Mouse (Mus musculus) stomach, postnatal 0 days (tissue): ENCODE data around the gene Use1.

ENCODE experiments used
- CTCF ChIP-seq: IDR thresholded peaks from 2 replicates; pipeline ENCODE4 v1.5.1; 2016; ENCODE audit warnings: antibody characterized with exemption, low read depth, mild to moderate bottlenecking, moderate library complexity
- EP300 ChIP-seq: optimal IDR thresholded peaks from 2 replicates; pipeline ENCODE3; 2016; ENCODE audit warnings: antibody characterized with exemption

- TF ChIP-seq CTCF (no peak), EP300 (no peak)
Observed at GRCm38 (mm10) chr8:71404951-71405351, 38.3 kb downstream of the Use1 start.
